Mouse (Mus musculus): ENCODE data around the gene Alpl.

GRCm38 (mm10) chr4:137737760-137738159 is 58.4 kb downstream of the Alpl start:
- no peak for TF ChIP-seq POLR2A (IDR thresholded peaks at IDR 0.05; ENCODE audit: low read depth, low read length)
- no peak for TF ChIP-seq CTCF (conservative IDR thresholded peaks at IDR 0.05; ENCODE audit: insufficient read depth, insufficient read length, low read depth, low read length)

All from kidney, adult 2 months (tissue).